Mouse (Mus musculus) erythroblast, embryonic 14.5 days (primary cell): ENCODE results near the gene Anxa5.

Experiments used
- GATA1 ChIP-seq: IDR thresholded peaks from 2 replicates; pipeline ENCODE4 v1.6.1; 2012; ENCODE audit warnings: low read length, inconsistent platforms, mixed read lengths
- TAL1 ChIP-seq: IDR thresholded peaks from 3 replicates; pipeline ENCODE4 v1.6.1; 2012; ENCODE audit warnings: low read length, inconsistent platforms, mixed read lengths

DNA sequence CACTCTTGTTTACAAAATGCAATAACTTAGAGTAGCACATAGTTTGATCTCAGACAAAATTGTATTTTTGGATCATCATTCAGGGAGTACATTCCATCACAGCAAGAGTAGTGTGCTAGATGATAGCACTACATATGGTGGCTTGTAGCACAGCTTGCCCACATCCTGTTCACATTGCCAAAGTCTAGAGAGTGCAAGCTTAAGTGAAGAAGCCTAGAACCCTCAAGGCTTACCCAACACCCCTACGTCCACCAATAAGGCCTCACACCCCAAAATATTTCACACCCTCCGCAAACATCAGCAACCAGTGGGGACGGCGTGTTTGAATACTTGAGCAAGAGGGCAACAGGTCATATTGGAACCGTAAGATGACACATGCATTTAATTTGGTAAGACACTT lies 68.7 kb downstream of the Anxa5 start:
- TF ChIP-seq GATA1 (no peak), TAL1 (no peak)
